Mouse (Mus musculus) 3134 (cell line): ENCODE data around the gene Olfr630.
"Not testable (repeated sequence)": the region's sequence is repeated elsewhere in the genome, so short reads cannot be mapped to it uniquely, and the experiment has no call there.

Source experiments
- DNase-seq: peaks from one replicate; pipeline ENCODE4 v3.0.0-alpha.2; 2011; ENCODE audit warnings: low spot score; ENCODE audit not compliant: insufficient read length; ENCODE audit errors: extremely low read depth

The Olfr630 gene

GRCm38 (mm10) chr7:103757233-103757632, at the start of gene Olfr630:
TSS of gene Olfr630 (minus strand) at chr7:103757333.
- DNase-seq: no peak

GRCm38 (mm10) chr7:103806856-103807255, 49.7 kb upstream of the Olfr630 start:
- no peak for DNase-seq

- DNase-seq: no peak
Measured at GRCm38 (mm10) chr7:103792669-103793388, 35.7 kb upstream of the Olfr630 start.

DNA sequence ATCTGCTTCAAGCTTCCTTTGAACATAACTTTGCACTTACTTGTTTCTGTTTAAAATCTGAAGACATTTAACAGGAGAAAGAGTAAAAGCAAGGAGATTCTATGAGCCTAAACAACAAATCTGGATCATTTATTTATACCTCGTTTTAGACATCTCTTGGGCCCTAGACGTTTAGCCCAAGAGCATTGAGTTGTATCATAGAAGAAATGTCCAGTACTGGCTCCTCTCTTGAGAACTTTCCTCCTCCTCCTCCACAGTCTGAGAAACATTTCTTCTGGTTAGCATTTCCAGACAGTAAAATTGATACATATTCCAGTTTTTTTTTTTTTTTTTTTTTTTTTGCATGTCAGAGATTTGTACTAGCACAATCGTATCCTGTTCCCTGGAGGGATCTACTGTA, 34.6 kb upstream of the Olfr630 start, which contains the start of gene Olfr67:
Olfr67 (minus strand) TSS at position 101 of the 400 bp plus-strand sequence.
- DNase-seq: no peak

DNA sequence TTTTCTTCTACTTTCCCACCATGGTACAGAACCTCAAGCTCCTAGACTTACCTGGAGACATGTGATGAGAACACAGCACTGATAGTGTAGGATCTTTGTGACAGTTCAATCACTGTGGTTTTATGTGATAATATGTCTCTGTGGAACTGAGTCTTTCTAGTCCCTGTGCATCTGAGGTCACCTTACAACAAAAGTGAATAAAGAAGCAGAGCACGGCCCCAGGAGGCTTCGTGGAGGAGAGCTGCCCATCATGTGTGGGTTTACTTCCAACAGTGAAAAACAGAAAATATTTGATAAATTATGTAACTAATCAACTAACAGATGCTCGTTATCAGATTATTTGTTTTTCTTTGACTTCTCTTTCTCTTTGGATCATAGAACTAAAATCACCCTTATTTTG, 22.5 kb upstream of the Olfr630 start, which contains the start of gene Olfr68:
Olfr68 (minus strand) TSS at position 101 of the 400 bp plus-strand sequence.
- DNase-seq: no peak

DNA sequence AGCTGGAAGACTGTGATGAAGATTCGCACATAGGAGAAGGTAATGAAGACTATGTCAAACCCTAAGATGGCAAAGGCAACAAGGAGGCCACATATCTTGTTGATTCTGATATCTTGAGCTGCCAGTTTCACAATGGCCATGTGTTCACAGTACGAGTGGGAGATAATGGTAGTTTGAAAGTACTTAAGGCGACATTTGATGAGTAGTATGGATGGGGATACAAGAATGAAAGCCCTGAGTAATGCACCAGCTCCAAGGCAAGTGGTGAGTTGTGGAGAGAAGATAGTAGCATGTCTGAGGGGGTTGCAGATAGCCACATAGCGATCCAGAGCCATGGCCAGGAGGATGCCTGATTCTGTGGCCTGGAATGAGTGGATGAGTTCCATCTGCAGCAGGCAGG, 20.5 kb upstream of the Olfr630 start:
- DNase-seq: not testable (repeated sequence)

DNA sequence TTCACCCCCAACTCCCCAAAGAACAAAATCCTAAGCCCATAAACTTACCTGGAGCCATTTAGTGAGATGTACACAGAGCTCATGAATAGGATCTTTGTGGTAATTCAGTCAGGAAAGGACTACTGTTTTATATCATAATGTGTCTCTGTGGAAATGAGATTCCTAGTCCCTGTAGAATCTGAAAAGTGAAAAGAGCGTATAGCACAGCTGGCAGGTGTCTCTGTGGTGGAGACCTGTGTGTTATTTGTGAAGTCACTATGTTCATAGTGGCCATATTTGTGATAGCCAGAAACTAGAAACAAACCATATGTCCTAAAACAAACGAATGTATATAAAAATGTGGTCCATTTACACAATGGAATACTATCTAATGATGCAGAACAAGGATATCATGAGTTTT, 14.4 kb upstream of the Olfr630 start, which contains the start of gene Olfr69:
Olfr69 (minus strand) TSS at position 101 of the 400 bp plus-strand sequence.
- DNase-seq: no peak

DNA sequence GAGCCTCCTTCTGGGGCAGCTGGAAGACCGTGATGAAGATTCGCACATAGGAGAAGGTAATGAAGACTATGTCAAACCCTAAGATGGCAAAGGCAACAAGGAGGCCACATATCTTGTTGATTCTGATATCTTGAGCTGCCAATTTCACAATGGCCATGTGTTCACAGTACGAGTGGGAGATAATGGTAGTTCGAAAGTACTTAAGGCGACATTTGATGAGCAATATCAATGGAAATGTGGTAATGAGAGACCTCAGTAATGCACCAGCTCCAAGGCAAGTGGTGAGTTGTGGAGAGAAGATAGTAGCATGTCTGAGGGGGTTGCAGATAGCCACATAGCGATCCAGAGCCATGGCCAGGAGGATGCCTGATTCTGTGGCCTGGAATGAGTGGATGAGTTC, 10.6 kb upstream of the Olfr630 start:
- not testable (repeated sequence) for DNase-seq

- not testable (repeated sequence) for DNase-seq
Measured at GRCm38 (mm10) chr7:103762212-103762611, 5.1 kb upstream of the Olfr630 start.

DNA sequence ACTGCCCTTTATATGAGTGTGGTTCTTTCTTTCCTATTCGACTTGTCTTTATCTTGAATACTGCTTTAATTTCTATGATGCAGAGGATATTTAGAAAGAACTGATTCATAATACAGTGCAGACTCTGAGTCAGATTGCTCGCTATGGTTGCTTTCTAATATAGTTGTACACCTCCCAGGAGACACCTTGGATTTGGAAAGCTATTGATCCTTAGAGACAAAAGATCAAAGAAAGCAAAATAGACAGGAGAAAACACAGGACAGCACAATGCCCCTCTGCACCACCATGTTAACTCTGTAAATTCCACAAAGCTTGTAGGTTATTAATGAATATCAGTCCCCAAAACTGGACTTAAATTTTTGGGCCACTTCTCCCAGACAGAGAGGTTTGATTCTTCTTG, 12.3 kb downstream of the Olfr630 start, which contains the start of gene Olfr629:
Olfr629 (minus strand) TSS at position 101 of the 400 bp plus-strand sequence.
- DNase-seq: no peak

DNA sequence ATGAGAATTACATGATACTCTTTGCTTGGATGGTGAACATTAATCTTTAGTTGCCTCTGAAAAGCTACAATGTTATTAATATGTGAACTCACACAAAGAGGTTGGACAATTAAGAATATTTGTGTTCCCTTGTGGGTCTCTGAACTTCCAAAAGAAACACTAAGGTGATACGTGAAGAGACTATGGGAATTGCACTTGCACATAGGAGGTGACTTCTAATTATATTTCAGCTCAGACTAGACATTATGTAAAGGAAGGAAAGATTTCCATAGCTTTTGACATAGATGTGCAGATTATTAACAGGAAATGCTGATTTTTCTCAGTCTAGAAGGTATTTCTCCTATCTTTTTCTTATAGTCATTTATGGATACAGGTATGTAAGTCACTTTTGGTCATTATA, 27.1 kb downstream of the Olfr630 start, which contains the start of gene Olfr628:
Olfr628 (plus strand) TSS at position 301 of the 400 bp plus-strand sequence.
- no peak for DNase-seq

GRCm38 (mm10) chr7:103716398-103716797, 40.7 kb downstream of the Olfr630 start:
- DNase-seq: not testable (repeated sequence)

GRCm38 (mm10) chr7:103714371-103714770, 42.8 kb downstream of the Olfr630 start, which contains the start of gene Olfr243:
TSS of gene Olfr243 (plus strand) at chr7:103714671.
- DNase-seq: no peak

- no peak for DNase-seq
Measured at GRCm38 (mm10) chr7:103712024-103712423, 45.1 kb downstream of the Olfr630 start.
